Mouse (Mus musculus): ENCODE data around the gene Scamp4. TPM values are rescaled to one million over a fixed set of nuclear protein-coding genes. Genes with fewer than 3 reads are reported as not detected.

Gene Scamp4
- polyA plus RNA-seq, 1 experiment: 98.2 TPM

- Histone ChIP-seq H3K36me3 (ENCODE audit: control insufficient read depth, insufficient read depth, low read length) (no peaks in the 10 kb centered on the region), H3K4me1 (ENCODE audit: control insufficient read depth, insufficient read depth, low read length) (peaks cover 45% of the 10 kb centered on the region), H3K4me3 (ENCODE audit: insufficient read depth, low read depth, low read length) (no peak overlapping the region), H3K27ac (ENCODE audit: insufficient read depth, low read depth, low read length) (peak overlapping the region; percentile 72), H3K27me3 (replicated peaks; ENCODE audit: control insufficient read depth, insufficient read depth, low read length) (no peaks in the 10 kb centered on the region)
- TF ChIP-seq CTCF (conservative IDR thresholded peaks at IDR 0.05; ENCODE audit: insufficient read depth, insufficient read length, low read depth, low read length) (no peak), POLR2A (IDR thresholded peaks at IDR 0.05; ENCODE audit: low read depth, low read length) (no peak)
- DNase-seq: peak; percentile 63
- 29% methylated on average over 4 of the region's 4 CpGs for WGBS
Observed at GRCm38 (mm10) chr10:80658841-80659202, 56.1 kb downstream of the Scamp4 start.

GRCm38 (mm10) chr10:80659213-80659612, 56.5 kb downstream of the Scamp4 start:
- Histone ChIP-seq H3K27ac (ENCODE audit: insufficient read depth, low read depth, low read length) (peak overlapping the region; percentile 72), H3K36me3 (ENCODE audit: control insufficient read depth, insufficient read depth, low read length) (no peaks in the 10 kb centered on the region), H3K27me3 (replicated peaks; ENCODE audit: control insufficient read depth, insufficient read depth, low read length) (no peaks in the 10 kb centered on the region), H3K4me3 (ENCODE audit: insufficient read depth, low read depth, low read length) (no peak overlapping the region), H3K4me1 (ENCODE audit: control insufficient read depth, insufficient read depth, low read length) (peaks cover 47% of the 10 kb centered on the region)
- peak; percentile 83 for DNase-seq
- no peak for TF ChIP-seq POLR2A (IDR thresholded peaks at IDR 0.05; ENCODE audit: low read depth, low read length)
- TF ChIP-seq CTCF (conservative IDR thresholded peaks at IDR 0.05; ENCODE audit: insufficient read depth, insufficient read length, low read depth, low read length): peak; percentile 72
- 5% methylated on average over 10 of the region's 10 CpGs for WGBS

GRCm38 (mm10) chr10:80661149-80661548, 58.5 kb downstream of the Scamp4 start:
- peak; percentile 76 for DNase-seq
- peaks cover 49% of the 10 kb centered on the region for H3K4me1 ChIP-seq (ENCODE audit: control insufficient read depth, insufficient read depth, low read length)
- no peaks in the 10 kb centered on the region for H3K36me3 ChIP-seq (ENCODE audit: control insufficient read depth, insufficient read depth, low read length)
- TF ChIP-seq CTCF (conservative IDR thresholded peaks at IDR 0.05; ENCODE audit: insufficient read depth, insufficient read length, low read depth, low read length): peak; percentile 73
- TF ChIP-seq POLR2A (IDR thresholded peaks at IDR 0.05; ENCODE audit: low read depth, low read length): no peak
- H3K27me3 ChIP-seq (replicated peaks; ENCODE audit: control insufficient read depth, insufficient read depth, low read length): no peaks in the 10 kb centered on the region
- H3K4me3 ChIP-seq (ENCODE audit: insufficient read depth, low read depth, low read length): no peak overlapping the region
- 17% methylated on average over 5 of the region's 5 CpGs for WGBS
- peak overlapping the region; percentile 58; the same call in 1 of the 2 replicates for H3K27ac ChIP-seq (ENCODE audit: insufficient read depth, low read depth, low read length)

GRCm38 (mm10) chr10:80663485-80664196, 61.0 kb downstream of the Scamp4 start:
- Histone ChIP-seq H3K4me3 (ENCODE audit: insufficient read depth, low read depth, low read length) (no peak overlapping the region), H3K27me3 (replicated peaks; ENCODE audit: control insufficient read depth, insufficient read depth, low read length) (no peaks in the 10 kb centered on the region), H3K36me3 (ENCODE audit: control insufficient read depth, insufficient read depth, low read length) (peaks cover 9% of the 10 kb centered on the region), H3K27ac (ENCODE audit: insufficient read depth, low read depth, low read length) (peak overlapping the region; percentile 97), H3K4me1 (ENCODE audit: control insufficient read depth, insufficient read depth, low read length) (peaks cover 53% of the 10 kb centered on the region)
- DNase-seq: no peak
- TF ChIP-seq POLR2A (IDR thresholded peaks at IDR 0.05; ENCODE audit: low read depth, low read length) (no peak), CTCF (conservative IDR thresholded peaks at IDR 0.05; ENCODE audit: insufficient read depth, insufficient read length, low read depth, low read length) (no peak)
- WGBS: 42% methylated on average over 5 of the region's 5 CpGs

- 2% methylated on average over 16 of the region's 16 CpGs for WGBS
- peaks cover 52% of the 10 kb centered on the region for H3K4me1 ChIP-seq (ENCODE audit: control insufficient read depth, insufficient read depth, low read length)
- peak; percentile 98 for DNase-seq
- H3K4me3 ChIP-seq (ENCODE audit: insufficient read depth, low read depth, low read length): peak overlapping the region; percentile 3; the same call in 1 of the 2 replicates
- peak overlapping the region; percentile 97 for H3K27ac ChIP-seq (ENCODE audit: insufficient read depth, low read depth, low read length)
- no peaks in the 10 kb centered on the region for H3K27me3 ChIP-seq (replicated peaks; ENCODE audit: control insufficient read depth, insufficient read depth, low read length)
- no peak for TF ChIP-seq POLR2A (IDR thresholded peaks at IDR 0.05; ENCODE audit: low read depth, low read length)
- no peak for TF ChIP-seq CTCF (conservative IDR thresholded peaks at IDR 0.05; ENCODE audit: insufficient read depth, insufficient read length, low read depth, low read length)
- peaks cover 12% of the 10 kb centered on the region for H3K36me3 ChIP-seq (ENCODE audit: control insufficient read depth, insufficient read depth, low read length)
Observed at GRCm38 (mm10) chr10:80664197-80665015, 61.7 kb downstream of the Scamp4 start.

- Histone ChIP-seq H3K4me1 (ENCODE audit: control insufficient read depth, insufficient read depth, low read length) (peaks cover 56% of the 10 kb centered on the region), H3K27ac (ENCODE audit: insufficient read depth, low read depth, low read length) (peak overlapping the region; percentile 97), H3K36me3 (ENCODE audit: control insufficient read depth, insufficient read depth, low read length) (peaks cover 12% of the 10 kb centered on the region), H3K27me3 (replicated peaks; ENCODE audit: control insufficient read depth, insufficient read depth, low read length) (no peaks in the 10 kb centered on the region), H3K4me3 (ENCODE audit: insufficient read depth, low read depth, low read length) (peak overlapping the region; percentile 3; the same call in 1 of the 2 replicates)
- WGBS: 1% methylated on average over 10 of the region's 10 CpGs
- DNase-seq: peak; percentile 93
- no peak for TF ChIP-seq POLR2A (IDR thresholded peaks at IDR 0.05; ENCODE audit: low read depth, low read length)
Observed at GRCm38 (mm10) chr10:80665016-80665380, 62.3 kb downstream of the Scamp4 start.

Other genes with a start within 250 kb of the Scamp4 start
- gene Plk5, start 246.4 kb upstream of the Scamp4 start, polyA plus RNA-seq (2012; rRNA removed): 1.8 and 2.0 TPM in 2 replicates
- gene Mex3d, start 215.2 kb upstream of the Scamp4 start, polyA plus RNA-seq (2012; rRNA removed): 7.9 and 11.9 TPM in 2 replicates
- 143 and 151 TPM in 2 replicates for gene Mbd3, start 203.3 kb upstream of the Scamp4 start, polyA plus RNA-seq (2012; rRNA removed)
- 3,960 and 3,968 TPM in 2 replicates for gene Uqcr11, start 196.0 kb upstream of the Scamp4 start, polyA plus RNA-seq (2012; rRNA removed)
- gene Tcf3, start 169.2 kb upstream of the Scamp4 start, polyA plus RNA-seq (2012; rRNA removed): 33.3 and 38.6 TPM in 2 replicates
- 0.03 TPM in 1 of 2 replicates, not detected in the other for gene Onecut3, start 108.0 kb upstream of the Scamp4 start, polyA plus RNA-seq (2012; rRNA removed)
- gene Atp8b3, start 63.7 kb upstream of the Scamp4 start, polyA plus RNA-seq (2012; rRNA removed): 0.17 and 0.46 TPM in 2 replicates
- 28.7 and 37.9 TPM in 2 replicates for gene Rexo1, start 41.3 kb upstream of the Scamp4 start, polyA plus RNA-seq (2012; rRNA removed)
- gene Klf16, start 25.6 kb upstream of the Scamp4 start, polyA plus RNA-seq (2012; rRNA removed): 8.7 and 10.7 TPM in 2 replicates
- 175 and 221 TPM in 2 replicates for gene Abhd17a, start 12.5 kb upstream of the Scamp4 start, polyA plus RNA-seq (2012; rRNA removed)
- 3.4 and 4.4 TPM in 2 replicates for gene Adat3, start within 50 bp of the Scamp4 start, polyA plus RNA-seq (2012; rRNA removed)
- 0.91 and 1.6 TPM in 2 replicates for gene Gm49322, start 3.1 kb downstream of the Scamp4 start, polyA plus RNA-seq (2012; rRNA removed)
- gene Csnk1g2, start 20.0 kb downstream of the Scamp4 start, polyA plus RNA-seq (2012; rRNA removed): 166 and 193 TPM in 2 replicates
- gene Btbd2, start 54.2 kb downstream of the Scamp4 start, polyA plus RNA-seq (2012; rRNA removed): 77.7 and 80.7 TPM in 2 replicates
- 163 and 210 TPM in 2 replicates for gene Mknk2, start 75.2 kb downstream of the Scamp4 start, polyA plus RNA-seq (2012; rRNA removed)
- 14.3 and 19.5 TPM in 2 replicates for gene Mob3a, start 99.1 kb downstream of the Scamp4 start, polyA plus RNA-seq (2012; rRNA removed)
- 36.8 and 39.5 TPM in 2 replicates for gene Izumo4, start 99.3 kb downstream of the Scamp4 start, polyA plus RNA-seq (2012; rRNA removed)
- 87.7 and 105 TPM in 2 replicates for gene Ap3d1, start 139.4 kb downstream of the Scamp4 start, polyA plus RNA-seq (2012; rRNA removed)
- gene Dot1l, start 152.3 kb downstream of the Scamp4 start, polyA plus RNA-seq (2012; rRNA removed): 18.4 and 19.5 TPM in 2 replicates
- gene Sf3a2, start 195.3 kb downstream of the Scamp4 start, polyA plus RNA-seq (2012; rRNA removed): 22.6 and 23.1 TPM in 2 replicates
- 36.9 and 39.3 TPM in 2 replicates for gene Plekhj1, start 195.8 kb downstream of the Scamp4 start, polyA plus RNA-seq (2012; rRNA removed)
- gene Amh, start 202.4 kb downstream of the Scamp4 start, polyA plus RNA-seq (2012; rRNA removed): 0.17 and 0.23 TPM in 2 replicates
- gene Jsrp1, start 210.6 kb downstream of the Scamp4 start, polyA plus RNA-seq (2012; rRNA removed): 0.20 and 3.2 TPM in 2 replicates
- 1,045 and 1,074 TPM in 2 replicates for gene Oaz1, start 223.8 kb downstream of the Scamp4 start, polyA plus RNA-seq (2012; rRNA removed)
- 0.03 and 0.09 TPM in 2 replicates for gene Lingo3, start 241.2 kb downstream of the Scamp4 start, polyA plus RNA-seq (2012; rRNA removed)